Mouse (Mus musculus): ENCODE measurements around the gene Rundc3a.
"Not testable (repeated sequence)": the region's sequence is repeated elsewhere in the genome, so short reads cannot be mapped to it uniquely, and the experiment has no call there.

The Rundc3a gene

DNA sequence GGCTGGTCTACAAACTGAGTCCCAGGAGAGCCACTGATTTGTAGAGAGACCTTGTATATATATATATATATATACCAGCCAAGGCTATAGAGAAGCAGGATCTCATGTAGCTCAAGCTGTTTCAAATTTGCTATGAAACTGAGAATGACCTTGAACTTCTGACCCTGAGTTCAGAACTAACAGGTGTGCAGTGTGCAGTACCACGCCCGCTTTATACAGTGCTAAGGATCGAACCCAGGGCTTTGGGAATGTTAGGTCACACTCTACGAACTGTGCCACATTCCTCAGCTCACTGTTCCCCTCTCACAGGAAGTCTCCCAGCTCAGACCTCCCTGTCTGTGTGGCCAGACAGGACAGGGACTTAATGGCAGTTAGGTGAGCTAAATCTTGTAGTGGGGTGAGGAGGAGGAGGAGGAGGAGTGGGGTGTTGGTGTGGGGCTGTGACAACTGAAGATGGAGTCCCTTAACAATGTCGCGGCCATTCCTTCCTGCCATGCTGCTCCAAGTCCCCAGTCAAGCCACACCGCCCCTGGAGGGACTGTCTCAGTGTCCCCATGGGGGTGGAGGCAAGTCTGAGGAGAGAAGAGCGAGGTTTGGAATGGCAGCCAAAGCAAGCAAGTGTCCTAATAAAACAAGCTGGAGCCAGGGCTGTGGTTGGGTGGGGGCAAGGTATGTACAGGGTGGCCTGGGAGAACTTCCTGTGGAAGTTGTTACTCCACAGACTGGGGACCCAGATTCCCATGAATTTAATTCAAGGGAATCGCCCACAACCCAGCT is 25.5 kb upstream of the Rundc3a start:
- no peak for DNase-seq (ENCODE audit: low spot score in 2 of 2)

DNA sequence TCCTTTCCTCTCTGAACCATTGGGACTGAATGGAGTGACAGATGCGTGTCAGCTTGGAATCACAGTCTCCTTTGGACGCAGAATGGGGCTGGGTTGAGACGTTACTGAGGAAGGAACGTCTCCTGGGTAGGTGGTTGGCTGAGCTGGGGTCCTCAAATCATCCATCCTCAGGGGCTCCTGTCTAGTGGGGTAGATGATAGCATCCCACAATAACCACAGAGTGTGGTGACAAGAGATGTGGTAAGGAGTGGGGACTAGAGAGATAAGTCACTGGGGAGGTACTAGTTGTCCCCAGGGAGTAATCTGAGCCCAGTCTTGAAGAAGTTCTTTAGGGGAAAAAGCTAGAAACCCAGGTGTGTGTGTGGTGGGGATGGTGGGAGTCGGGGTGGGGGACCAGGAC is 24.9 kb upstream of the Rundc3a start:
- no peak for DNase-seq (ENCODE audit: low spot score in 2 of 2)

DNA sequence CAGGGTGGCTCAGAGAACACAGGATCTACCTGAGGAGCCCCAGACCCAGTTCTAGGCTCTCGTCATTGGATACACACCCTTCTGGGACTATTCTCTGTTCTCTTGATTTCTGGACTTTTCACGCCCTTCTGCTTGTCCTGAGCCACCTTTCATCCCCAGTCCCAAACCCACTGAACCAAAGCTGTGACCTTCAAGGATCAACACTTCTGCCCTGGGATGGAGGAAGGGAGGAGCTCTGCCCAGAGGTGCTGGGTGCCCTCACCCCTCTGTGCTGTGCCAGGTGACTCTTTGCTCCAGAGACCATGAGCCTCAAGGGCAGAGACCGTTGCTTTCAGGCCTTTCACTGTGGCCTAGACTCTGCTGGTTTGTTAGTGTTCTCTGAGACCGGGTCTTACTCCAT is 23.9 kb upstream of the Rundc3a start:
- no peak for DNase-seq (ENCODE audit: low spot score in 2 of 2)

DNA sequence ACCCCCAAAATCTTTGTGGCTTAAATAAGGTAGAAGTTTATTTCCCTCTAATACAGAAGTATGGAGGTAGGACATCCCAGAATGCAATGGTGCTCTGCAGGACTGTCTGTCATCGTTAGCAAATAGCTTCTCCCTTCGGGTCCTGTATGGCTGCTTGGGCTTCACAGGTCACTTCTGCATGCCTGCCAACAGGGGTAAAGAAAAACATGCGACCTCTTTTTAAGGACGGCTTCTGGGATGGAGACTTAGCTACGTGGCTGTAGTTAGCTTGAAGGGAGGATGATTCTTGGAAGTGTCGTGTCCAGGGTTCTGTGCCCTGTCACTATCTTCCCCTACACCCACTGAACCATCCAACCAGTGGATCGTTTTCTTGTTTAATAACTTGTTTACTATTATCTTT is 22.9 kb upstream of the Rundc3a start:
- DNase-seq (ENCODE audit: low spot score in 2 of 2) = no peak

DNA sequence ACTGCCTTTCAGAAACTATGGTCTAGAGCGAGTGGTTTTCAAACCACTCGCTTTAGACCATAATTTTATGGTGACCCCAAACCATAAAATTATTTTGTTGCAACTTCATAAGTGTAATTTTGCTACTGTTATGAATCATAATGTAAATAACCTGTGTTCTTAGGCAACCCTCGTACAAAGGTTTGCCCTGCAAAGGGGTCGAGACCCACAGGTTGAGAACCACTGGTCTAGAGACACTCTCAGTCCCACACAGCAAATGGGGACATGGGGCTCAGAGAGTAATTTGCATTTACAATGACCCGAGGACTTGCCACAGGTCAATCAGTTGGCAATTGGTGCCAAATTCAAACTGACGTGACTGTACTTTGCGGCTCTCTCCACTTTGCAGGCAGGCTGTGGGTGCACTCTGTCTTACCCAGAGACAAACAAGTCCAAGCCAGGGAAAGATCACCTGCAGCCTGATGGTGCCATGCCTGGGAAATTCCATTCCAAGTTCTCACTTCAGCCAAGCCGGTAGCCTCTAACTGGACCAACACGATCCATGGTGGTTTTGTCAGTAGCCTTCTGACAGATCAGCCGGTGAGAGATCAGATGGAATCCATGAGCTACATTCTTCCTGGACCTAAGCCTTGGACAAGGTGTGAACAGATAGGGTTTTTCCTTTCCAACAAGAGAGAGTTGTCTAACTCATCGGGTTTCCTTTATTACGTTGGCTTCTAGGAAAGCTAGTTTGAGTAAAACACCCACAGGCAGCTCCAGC is 21.1 kb upstream of the Rundc3a start:
- no peak for DNase-seq (ENCODE audit: low spot score in 2 of 2)

DNA sequence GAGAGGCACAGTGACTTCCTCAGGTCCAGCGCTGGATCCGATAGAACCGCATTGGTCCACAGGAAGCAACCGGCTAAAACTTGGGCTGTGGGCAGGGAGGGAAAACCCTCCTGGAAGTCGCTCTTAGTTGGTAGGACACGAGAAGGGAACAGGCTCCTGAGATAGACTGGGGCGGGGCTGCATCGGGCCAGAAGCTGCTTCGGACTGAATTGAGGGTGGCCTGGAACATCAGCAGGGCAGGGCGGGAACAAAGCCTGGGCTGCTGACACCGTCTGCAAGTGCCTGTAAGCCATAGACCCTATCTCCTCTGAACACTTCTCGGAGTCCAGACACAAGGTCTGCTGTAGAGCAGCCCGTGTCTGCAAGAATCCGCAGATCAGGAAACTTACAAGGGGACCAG is 20.3 kb upstream of the Rundc3a start:
- no peak for DNase-seq (ENCODE audit: low spot score in 2 of 2)

DNA sequence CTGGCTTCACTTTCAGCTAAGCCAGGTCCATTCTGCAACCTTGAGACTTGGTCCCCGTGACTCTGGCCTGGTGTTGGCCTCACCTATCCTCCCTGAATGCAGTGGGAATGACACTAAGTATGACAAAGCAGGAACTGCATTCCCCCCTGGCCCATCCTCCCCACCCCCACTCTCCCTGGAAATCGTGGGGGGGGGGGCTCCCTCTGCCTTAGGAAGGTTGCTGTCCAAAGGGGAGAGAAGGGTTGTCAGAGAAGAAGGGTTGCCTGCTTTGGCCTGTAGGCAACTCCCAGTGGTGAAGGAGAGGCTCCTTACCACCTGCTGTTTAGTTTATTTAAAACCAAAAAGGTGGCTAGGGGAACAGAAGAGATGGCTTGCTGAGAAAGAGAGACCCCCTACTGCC is 19.6 kb upstream of the Rundc3a start:
- no peak for DNase-seq (ENCODE audit: low spot score in 2 of 2)

DNA sequence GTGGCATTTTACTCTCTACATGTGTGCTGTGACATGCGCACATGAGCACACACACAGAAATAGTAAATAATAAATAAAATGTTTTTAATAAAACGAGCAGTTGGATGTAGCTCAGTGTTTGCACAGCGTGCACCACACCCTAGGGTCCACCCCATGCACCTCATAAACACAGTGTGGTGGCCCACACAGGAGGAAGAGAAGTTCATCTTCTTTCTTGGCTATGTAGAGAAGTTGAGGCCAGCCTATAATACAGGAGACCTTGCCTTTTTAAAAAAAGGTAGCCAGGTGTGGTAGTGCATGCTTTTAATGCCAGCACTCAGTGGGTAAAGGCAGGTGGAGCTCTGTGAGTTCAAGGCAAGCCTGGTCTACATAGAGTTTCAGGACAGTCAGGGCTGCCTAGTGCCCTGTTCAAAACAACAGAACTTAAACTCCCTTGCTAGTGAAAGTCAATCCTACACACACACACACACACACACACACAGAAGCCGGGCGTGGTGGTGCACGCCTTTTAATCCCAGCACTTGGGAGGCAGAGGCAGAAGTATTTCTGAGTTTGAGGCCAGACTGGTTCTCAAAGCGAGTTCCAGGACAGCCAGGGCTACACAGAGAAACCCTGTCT is 19.0 kb upstream of the Rundc3a start:
- DNase-seq (ENCODE audit: low spot score in 2 of 2) = no peak

DNA sequence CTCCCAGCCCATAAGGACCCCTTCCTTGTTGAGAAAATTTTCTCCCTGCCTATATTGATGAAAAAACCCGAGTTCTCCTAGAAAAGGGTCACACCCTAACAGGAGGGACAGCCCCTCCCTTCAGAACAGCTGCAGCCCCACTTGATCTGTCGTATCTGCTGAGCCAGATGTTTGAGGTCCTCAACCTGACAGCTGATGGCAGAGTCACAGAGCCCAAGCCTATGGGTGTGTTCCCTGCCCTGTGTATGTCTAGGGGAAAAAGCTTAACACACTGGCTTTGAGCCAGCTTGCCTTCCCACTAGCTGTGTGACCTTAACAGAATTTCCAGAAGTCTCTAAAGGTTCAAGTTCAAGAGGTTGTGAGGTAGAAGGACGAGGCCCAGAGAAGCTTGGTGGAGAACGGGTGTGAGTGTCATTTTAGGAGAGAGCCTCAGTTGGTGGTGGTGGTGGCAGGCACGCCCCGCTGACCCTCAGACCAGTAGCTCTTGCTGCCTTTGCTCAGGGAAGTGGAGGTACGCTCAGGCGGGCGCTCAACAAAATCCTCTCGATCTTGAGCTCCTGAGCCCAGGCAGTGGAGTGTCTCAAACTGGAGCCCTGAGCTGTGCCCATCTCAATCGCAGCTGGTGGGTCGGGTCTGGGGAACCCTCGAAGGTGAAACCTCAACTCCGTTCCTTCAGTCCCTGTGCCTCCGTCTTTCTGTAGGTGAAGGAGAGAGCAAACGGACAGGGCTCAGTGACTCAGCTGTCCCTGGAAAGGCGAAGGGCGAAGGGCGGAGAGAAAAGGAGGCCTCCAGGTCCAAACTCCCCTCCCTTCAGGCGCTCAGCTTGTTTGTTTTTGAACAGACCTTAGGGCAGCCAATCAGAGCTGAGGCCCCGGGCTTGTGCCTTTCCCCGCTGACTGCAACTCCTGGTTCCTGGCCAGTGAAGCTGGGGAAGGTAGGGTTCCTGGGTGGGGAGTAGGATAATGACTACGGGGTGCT is 17.7 kb upstream of the Rundc3a start:
- DNase-seq (ENCODE audit: low spot score in 2 of 2) = no peak

DNA sequence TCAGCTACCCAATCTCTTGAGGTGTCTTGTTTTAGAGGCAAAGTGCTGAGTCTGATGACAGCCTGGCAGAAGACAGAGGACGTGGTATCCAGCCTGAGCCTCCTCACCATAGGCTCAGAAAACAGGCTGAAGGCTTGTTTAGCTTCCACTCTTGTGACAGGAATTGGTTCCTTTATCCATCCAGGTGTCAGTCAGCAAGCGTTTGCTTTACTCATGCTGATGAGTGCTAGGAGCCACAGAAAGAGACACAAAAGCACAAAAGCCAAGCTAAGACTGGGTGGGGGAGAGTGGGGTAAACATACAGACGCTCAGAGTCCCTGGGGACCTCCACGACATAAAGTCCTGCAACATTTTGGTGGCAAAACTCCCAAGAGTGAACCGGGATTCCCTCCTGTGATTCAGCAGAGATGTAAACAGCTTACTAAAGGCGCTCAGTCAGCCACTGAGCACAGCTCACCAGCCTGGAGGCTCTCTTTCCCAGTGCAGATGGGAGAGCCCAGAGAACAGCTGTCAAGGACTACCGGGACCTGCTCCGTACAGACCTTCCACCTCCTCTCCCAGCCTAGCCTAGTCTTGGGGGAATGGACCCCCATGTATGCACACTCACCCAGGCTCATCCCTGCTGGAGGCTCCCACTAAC is 16.9 kb upstream of the Rundc3a start:
- no peak for DNase-seq (ENCODE audit: low spot score in 2 of 2)

DNA sequence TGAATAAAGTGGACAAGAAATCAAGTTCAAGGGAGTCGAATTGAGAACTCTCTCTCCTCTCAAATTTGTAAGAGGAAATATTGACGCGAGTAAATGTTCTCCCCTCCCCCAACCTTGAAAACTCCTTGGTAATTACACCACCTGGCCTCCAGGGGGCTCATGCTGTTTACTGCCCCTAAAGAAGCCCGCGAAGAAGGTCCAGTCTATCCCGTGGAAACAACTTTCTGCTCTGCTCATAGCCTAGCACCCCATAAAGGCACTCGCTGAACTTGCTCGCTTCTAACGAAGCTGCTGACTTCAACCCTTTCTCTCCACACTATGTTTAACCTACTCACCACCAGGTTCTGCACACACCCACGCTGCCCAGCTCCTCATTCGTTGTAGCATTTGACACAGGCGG is 16.0 kb upstream of the Rundc3a start:
- DNase-seq (ENCODE audit: low spot score in 2 of 2) = no peak

DNA sequence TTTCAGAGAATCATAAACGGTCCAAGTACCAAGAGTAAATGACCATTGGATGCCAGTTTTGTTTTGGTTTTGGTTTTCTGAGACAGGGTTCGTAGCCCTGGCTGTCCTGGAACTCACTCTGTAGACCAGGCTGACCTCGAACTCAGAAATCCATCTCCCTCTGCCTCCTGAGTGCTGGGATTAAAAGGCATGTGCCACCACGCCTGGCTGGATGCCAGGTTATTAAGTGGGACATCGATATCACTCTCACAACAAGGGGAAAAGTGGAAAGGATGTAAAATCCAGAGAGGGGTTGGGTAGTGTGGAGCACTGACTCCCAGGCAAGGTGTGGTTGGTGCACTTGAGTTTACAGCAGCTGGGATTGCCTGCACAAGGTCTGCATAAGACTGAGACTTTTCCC is 13.1 kb upstream of the Rundc3a start:
- no peak for DNase-seq (ENCODE audit: low spot score in 2 of 2)

DNA sequence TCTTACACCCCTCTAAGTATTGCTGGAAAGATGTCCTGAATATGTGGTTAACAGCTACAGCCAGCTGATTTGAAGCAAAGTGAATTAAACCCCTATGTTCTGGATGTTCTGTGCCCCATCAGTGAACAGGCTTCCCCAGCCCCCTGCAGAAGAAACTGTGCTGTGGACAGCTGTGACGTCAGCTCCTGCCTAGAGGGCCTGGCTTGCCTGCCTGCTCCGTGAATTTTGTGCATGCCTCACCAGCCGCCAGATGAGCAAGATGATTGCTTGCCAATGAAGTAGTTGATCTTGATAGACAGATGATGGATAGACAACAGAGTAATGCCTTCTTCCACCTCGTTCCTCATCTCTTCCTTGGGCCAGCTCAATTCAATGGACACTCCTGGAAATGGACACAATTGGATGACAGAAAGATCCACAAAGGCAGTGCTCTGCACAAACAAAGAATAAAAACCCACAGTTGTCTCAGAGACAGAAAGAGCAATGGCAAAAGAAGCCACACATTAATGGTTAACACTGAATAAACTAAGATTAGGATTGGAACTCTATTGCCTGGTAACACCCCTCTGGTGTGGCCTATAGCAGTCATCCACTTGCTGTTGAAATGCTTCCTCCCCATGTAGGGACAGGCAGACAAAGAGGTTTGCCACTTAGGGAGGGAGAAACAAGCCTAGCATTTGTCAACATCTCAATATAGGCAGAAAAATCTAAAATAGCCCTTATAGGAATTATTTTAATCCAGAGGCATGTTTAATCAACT is 11.7 kb upstream of the Rundc3a start:
- DNase-seq (ENCODE audit: low spot score in 2 of 2) = no peak

DNA sequence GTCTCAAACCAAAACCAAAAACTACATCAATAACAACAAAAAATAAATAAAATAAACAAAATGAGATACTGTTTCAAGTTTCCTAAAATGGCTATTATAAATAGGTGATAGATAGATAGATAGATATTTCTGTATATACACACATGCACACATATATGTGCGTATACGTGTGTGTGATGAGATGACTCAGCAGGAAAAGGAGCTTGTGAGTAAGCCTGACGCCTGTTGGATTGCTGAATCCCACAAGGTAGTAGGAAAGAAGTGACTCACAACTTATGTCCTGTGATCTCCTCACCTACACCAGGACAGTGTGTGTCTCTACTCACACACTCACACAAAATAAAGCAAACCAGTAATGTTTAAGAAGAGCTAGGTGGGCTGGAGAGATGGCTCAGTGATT is 10.4 kb upstream of the Rundc3a start:
- no peak for DNase-seq (ENCODE audit: low spot score in 2 of 2)

DNA sequence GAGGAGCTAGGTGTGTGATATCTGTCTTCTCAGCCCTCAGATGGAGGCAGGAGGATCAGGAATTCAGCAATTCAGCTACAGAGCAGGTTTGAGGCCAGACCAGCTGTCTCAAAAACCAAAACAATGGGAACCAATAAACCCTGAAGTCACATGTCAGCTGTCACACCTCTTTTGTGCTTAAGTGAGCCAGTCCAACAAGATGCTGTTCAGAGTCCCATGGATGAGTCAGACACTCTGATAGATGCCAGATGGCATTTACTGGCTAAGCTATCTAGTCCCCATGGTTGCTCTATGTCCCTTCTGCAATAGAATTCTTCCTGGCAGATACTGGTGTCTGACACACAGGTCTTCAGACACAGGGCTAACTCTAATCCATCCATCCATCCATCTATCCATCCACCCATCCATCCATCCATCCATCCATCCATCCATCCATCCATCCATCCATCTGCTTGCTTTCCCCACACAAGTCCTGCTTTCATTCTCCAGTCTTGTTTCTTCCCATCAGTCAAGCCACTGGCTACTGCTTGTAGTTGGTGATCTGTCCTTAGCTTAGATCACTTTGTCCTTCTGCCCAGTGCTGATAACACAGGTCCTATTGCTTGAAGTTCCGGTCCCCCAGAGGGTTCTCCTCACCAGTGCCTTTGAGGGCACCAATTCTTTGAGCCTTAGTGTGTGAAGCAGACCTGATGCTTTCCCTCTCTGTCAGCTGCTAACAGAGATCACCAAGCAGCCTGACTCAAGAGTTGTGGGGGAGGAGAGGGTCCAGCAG is 9.7 kb upstream of the Rundc3a start:
- no peak for DNase-seq (ENCODE audit: low spot score in 2 of 2)

DNA sequence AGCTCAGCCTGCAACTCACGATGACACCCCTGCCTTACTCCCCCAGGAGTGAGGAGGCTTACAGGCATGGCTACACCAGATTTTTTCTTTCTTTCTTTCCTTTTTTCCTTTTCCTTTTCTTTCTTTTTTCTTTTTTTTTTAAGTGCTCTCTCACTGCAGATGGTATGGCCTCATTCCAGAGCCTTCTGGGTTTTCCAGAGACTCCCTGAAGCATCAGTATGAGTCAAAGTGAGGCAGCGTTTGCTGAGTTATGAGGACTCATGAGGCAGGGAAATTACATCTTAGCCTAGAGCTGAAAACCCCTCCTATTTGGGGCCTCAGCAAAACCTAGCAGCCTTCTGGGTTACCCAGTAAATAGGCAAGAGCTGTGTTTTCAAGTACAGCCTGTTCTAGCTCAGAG is 8.8 kb upstream of the Rundc3a start:
- DNase-seq (ENCODE audit: low spot score in 2 of 2) = no peak

DNA sequence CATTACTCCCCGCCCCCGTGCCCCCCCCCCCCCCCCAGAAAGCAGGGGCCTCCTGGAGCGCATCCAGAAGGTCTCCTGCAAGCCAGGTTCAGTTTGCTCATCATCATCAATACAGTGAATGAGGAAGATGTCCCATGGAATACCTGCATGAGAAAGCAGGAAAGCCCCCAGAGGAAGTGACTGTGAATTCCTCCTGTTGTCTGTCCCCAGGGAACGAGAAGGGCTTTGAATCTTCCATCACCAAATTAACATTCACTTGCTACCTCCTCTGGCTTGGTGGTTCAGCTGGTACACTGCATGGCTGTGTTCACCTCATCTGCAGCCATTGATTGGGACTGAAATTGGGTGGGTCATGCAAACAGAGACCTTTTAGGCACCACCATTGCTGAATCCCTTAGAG is 8.1 kb upstream of the Rundc3a start:
- DNase-seq (ENCODE audit: low spot score in 2 of 2) = no peak

DNA sequence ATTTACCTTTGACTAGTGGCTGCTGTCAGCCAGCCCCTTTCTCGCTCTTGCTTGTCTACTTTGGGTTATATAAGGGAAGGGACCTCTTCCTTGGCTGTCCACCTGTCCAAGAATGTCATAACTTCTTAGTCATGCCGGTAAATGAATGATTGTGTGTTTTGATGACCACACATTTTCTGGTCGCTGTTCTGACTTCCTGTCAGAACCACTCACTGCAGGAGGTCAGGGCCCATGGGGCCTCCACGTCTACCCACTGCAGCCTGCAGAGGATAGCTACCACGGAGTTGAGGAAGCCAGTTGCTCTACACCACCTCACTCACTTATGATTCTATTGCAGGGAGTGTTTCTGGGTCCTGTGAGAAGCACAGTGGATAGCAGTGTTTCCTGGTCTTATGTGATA is 7.1 kb upstream of the Rundc3a start:
- no peak for DNase-seq (ENCODE audit: low spot score in 2 of 2)

DNA sequence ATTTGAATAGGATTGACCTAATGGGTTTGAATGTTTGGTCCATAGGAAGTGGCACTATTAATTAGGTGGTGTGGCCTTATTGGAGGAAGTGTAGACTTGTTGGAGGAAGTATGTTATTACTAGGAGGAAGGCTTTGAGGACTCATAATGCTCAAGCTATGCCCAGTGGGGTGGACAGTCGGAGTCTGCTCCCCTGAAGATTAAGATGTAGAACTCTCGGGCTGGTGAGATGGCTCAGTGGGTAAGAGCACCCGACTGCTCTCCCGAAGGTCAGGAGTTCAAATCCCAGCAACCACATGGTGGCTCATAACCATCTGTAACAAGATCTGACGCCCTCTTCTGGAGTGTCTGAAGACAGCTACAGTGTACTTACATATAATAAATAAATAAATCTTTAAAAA is 3.8 kb upstream of the Rundc3a start:
- not testable (repeated sequence) for DNase-seq (ENCODE audit: low spot score in 2 of 2)
